ENCODE assay signal across 21 mouse cellular contexts in genomic region chr10:120871096-120871495, GRCm38 (mm10). TPM values are rescaled to one million over a fixed set of nuclear protein-coding genes. Genes with fewer than 3 reads are reported as not detected.
DNase-seq lines count a peak whose midpoint lies in the region; ATAC-seq lines count a peak whose summit lies in the region.
"Had no signal": no experiment of that assay in that cellular context is flagged by ENCODE, and none has a peak within 500 bp of the region (broad histone marks: within the 10 kb centered on the region; RNA-seq: fewer than 3 reads in every experiment).

No protein-coding gene starts in this region.

- DNase-seq in heart, embryonic 10.5 days (ENCODE audit: low spot score): no peak
- no peak for DNase-seq in heart, adult 8-10 months (ENCODE audit: low spot score)
- DNase-seq in neural tube, embryonic 11.5 days (ENCODE audit: low spot score): no peak
- DNase-seq in limb, embryonic 10.5 days (ENCODE audit: low spot score): peak; percentile 29
- no peak for DNase-seq in lung, postnatal 36 days
- DNase-seq in urinary bladder, adult 18-20 months (ENCODE audit: low spot score in 2 of 2): no peak
- DNase-seq: adrenal gland, adult 2 months; adrenal gland, postnatal 36 days; cerebellum, adult 2 months; cerebellum, postnatal 10 days; gastrocnemius, postnatal 10 days; heart, postnatal 14 days had no signal

- H3K4me2 ChIP-seq in neural tube, embryonic 11.5 days (ENCODE audit: low read depth): no peak overlapping the region
- H3K4me2 ChIP-seq in neural tube, embryonic 15.5 days: no peak overlapping the region
- H3K4me2 ChIP-seq: embryonic facial prominence, embryonic 15.5 days; forebrain, embryonic 15.5 days; hindbrain, embryonic 13.5 days had no signal

- no peaks in the 10 kb centered on the region for H3K27me3 ChIP-seq in heart, embryonic 10.5 days (ENCODE audit: insufficient read depth, poor library complexity, severe bottlenecking)
- H3K27me3 ChIP-seq in neural tube, embryonic 11.5 days (ENCODE audit: control insufficient read depth, insufficient read depth, low read length): no peaks in the 10 kb centered on the region
- no peaks in the 10 kb centered on the region for H3K27me3 ChIP-seq in neural tube, embryonic 15.5 days (replicated peaks)
- no peaks in the 10 kb centered on the region for H3K27me3 ChIP-seq in limb, embryonic 10.5 days (ENCODE audit: low read depth, poor library complexity, severe bottlenecking)
- H3K27me3 ChIP-seq: CH12.LX; embryonic facial prominence, embryonic 15.5 days; forebrain, embryonic 15.5 days; heart, embryonic 15.5 days; hindbrain, embryonic 13.5 days; Patski had no signal

- H3K9me3 ChIP-seq in heart, embryonic 10.5 days: no peaks in the 10 kb centered on the region
- H3K9me3 ChIP-seq in neural tube, embryonic 11.5 days (ENCODE audit: control insufficient read depth, low read length): no peaks in the 10 kb centered on the region
- H3K9me3 ChIP-seq in neural tube, embryonic 15.5 days (replicated peaks): no peaks in the 10 kb centered on the region
- H3K9me3 ChIP-seq in limb, embryonic 10.5 days (replicated peaks): no peaks in the 10 kb centered on the region
- H3K9me3 ChIP-seq: embryonic facial prominence, embryonic 15.5 days; forebrain, embryonic 15.5 days; heart, embryonic 15.5 days; hindbrain, embryonic 13.5 days had no signal

- WGBS in heart, embryonic 10.5 days: 73% methylated on average over 14 of the region's 14 CpGs
- WGBS in neural tube, embryonic 11.5 days: 74% methylated on average over 14 of the region's 14 CpGs
- WGBS in neural tube, embryonic 15.5 days: 83% methylated on average over 14 of the region's 14 CpGs
- 77% methylated on average over 14 of the region's 14 CpGs for WGBS in limb, embryonic 10.5 days

- H3K9ac ChIP-seq in neural tube, embryonic 11.5 days (ENCODE audit: low read length): no peak overlapping the region
- no peak overlapping the region for H3K9ac ChIP-seq in neural tube, embryonic 15.5 days (replicated peaks)
- H3K9ac ChIP-seq: embryonic facial prominence, embryonic 15.5 days; forebrain, embryonic 15.5 days; heart, embryonic 15.5 days; hindbrain, embryonic 13.5 days had no signal

- H3K4me1 ChIP-seq in heart, embryonic 10.5 days: peaks cover 51% of the 10 kb centered on the region
- peaks cover 4% of the 10 kb centered on the region; the same call in 1 of the 2 replicates for H3K4me1 ChIP-seq in neural tube, embryonic 11.5 days (ENCODE audit: control insufficient read depth, insufficient read depth, low read length)
- peaks cover 17% of the 10 kb centered on the region for H3K4me1 ChIP-seq in neural tube, embryonic 15.5 days
- peaks cover 77% of the 10 kb centered on the region for H3K4me1 ChIP-seq in limb, embryonic 10.5 days

- peaks cover 16% of the 10 kb centered on the region; the same call in 1 of the 2 replicates for H3K36me3 ChIP-seq in heart, embryonic 10.5 days
- no peaks in the 10 kb centered on the region for H3K36me3 ChIP-seq in neural tube, embryonic 11.5 days (ENCODE audit: control insufficient read depth, insufficient read depth, low read length)
- no peaks in the 10 kb centered on the region for H3K36me3 ChIP-seq in neural tube, embryonic 15.5 days
- H3K36me3 ChIP-seq in limb, embryonic 10.5 days: peaks cover 6% of the 10 kb centered on the region
- H3K36me3 ChIP-seq: embryonic facial prominence, embryonic 15.5 days; forebrain, embryonic 15.5 days; hindbrain, embryonic 13.5 days had no signal

- no peak for ATAC-seq in neural tube, embryonic 11.5 days (ENCODE audit: insufficient read depth, low FRiP score, low TSS enrichment)
- ATAC-seq in neural tube, embryonic 15.5 days (ENCODE audit: low FRiP score): no peak
- ATAC-seq: forebrain, embryonic 15.5 days; hindbrain, postnatal 0 days; Patski had no signal

- H3K27ac ChIP-seq in heart, embryonic 10.5 days: peak overlapping the region; percentile 59; the same call in 1 of the 2 replicates
- H3K27ac ChIP-seq in neural tube, embryonic 11.5 days (ENCODE audit: low read depth, low read length): 0 out of 2 replicates have a peak overlapping the region, but pooled peaks have one; percentile 8
- no peak overlapping the region for H3K27ac ChIP-seq in neural tube, embryonic 15.5 days (replicated peaks)
- peak overlapping the region; percentile 86 for H3K27ac ChIP-seq in limb, embryonic 10.5 days
- H3K27ac ChIP-seq: embryonic facial prominence, embryonic 15.5 days; forebrain, embryonic 15.5 days; hindbrain, embryonic 13.5 days; hindbrain, postnatal 0 days had no signal

- no peak overlapping the region for H3K4me3 ChIP-seq in heart, embryonic 10.5 days
- no peak overlapping the region for H3K4me3 ChIP-seq in neural tube, embryonic 11.5 days (ENCODE audit: low read depth, low read length)
- no peak overlapping the region for H3K4me3 ChIP-seq in neural tube, embryonic 15.5 days (replicated peaks)
- H3K4me3 ChIP-seq in limb, embryonic 10.5 days: no peak overlapping the region
- H3K4me3 ChIP-seq: embryonic facial prominence, embryonic 15.5 days; erythroblast, embryonic 14.5 days; forebrain, embryonic 15.5 days; heart, embryonic 15.5 days; hindbrain, embryonic 13.5 days had no signal

RNA-seq across cellular contexts. Expression of gene Msrb3, which starts 27.8 kb away (rescaled TPM):
- polyA plus RNA-seq in heart, embryonic 10.5 days (2016; fragmentation: Nextera tagmentation; extraction: Ambion mirVana): 15.4 and 20.6 TPM in 2 replicates
- 100 to 1,000 TPM in 2 of 4 experiments, 10 to 100 TPM in 2; 84.9 to 110 (median 102) TPM for total RNA-seq in heart, adult 8-10 months (2022)
- polyA plus RNA-seq in neural tube, embryonic 11.5 days (2014; fragmentation: Nextera tagmentation; extraction: Ambion mirVana): 5.1 and 5.2 TPM in 2 replicates
- 1.2 and 4.1 TPM in 2 replicates for polyA plus RNA-seq in neural tube, embryonic 15.5 days (2015; fragmentation: Nextera tagmentation; extraction: Ambion mirVana)
- 5.4 and 7.2 TPM in 2 replicates for polyA plus RNA-seq in limb, embryonic 10.5 days (2016; fragmentation: Nextera tagmentation; extraction: Ambion mirVana)
- total RNA-seq: CH12.LX had no signal
- polyA plus RNA-seq: erythroblast, embryonic 14.5 days had no signal
